Mouse (Mus musculus): Measurements from ENCODE around the gene Kif6.

Gene Kif6

GRCm38 (mm10) chr17:49855785-49856184, 240.8 kb downstream of the Kif6 start:
- Histone ChIP-seq H3K9me3 (ENCODE audit: low read length) (no peaks in the 10 kb centered on the region), H3K4me1 (replicated peaks; ENCODE audit: low read depth, low read length) (peaks cover 5% of the 10 kb centered on the region; the same call in 1 of the 2 replicates), H3K27me3 (ENCODE audit: insufficient read depth, low read length) (no peaks in the 10 kb centered on the region; the same call in 1 of the 2 replicates), H3K36me3 (ENCODE audit: insufficient read depth, low read length) (no peaks in the 10 kb centered on the region), H3K4me3 (replicated peaks; ENCODE audit: low read length) (no peak overlapping the region)
- TF ChIP-seq CTCF (conservative IDR thresholded peaks at IDR 0.05; ENCODE audit: low read length): no peak
- no peak for TF ChIP-seq NANOG (IDR thresholded peaks at IDR 0.05; ENCODE audit: borderline replicate concordance, low read length)

GRCm38 (mm10) chr17:49860057-49860816, 245.3 kb downstream of the Kif6 start:
- no peaks in the 10 kb centered on the region for H3K27me3 ChIP-seq (ENCODE audit: insufficient read depth, low read length)
- H3K9me3 ChIP-seq (ENCODE audit: low read length): no peaks in the 10 kb centered on the region
- H3K36me3 ChIP-seq (ENCODE audit: insufficient read depth, low read length): no peaks in the 10 kb centered on the region
- peaks cover 5% of the 10 kb centered on the region; the same call in 1 of the 2 replicates for H3K4me1 ChIP-seq (replicated peaks; ENCODE audit: low read depth, low read length)
- TF ChIP-seq NANOG (IDR thresholded peaks at IDR 0.05; ENCODE audit: borderline replicate concordance, low read length) (no peak), CTCF (conservative IDR thresholded peaks at IDR 0.05; ENCODE audit: low read length) (no peak), POU5F1 (IDR thresholded peaks at IDR 0.05; ENCODE audit: borderline replicate concordance, low read length) (no peak)
- H3K4me3 ChIP-seq (replicated peaks; ENCODE audit: low read length): no peak overlapping the region

GRCm38 (mm10) chr17:49863597-49863996, 248.7 kb downstream of the Kif6 start:
- TF ChIP-seq NANOG (IDR thresholded peaks at IDR 0.05; ENCODE audit: borderline replicate concordance, low read length): no peak
- no peak for TF ChIP-seq POU5F1 (IDR thresholded peaks at IDR 0.05; ENCODE audit: borderline replicate concordance, low read length)
- no peak for TF ChIP-seq CTCF (conservative IDR thresholded peaks at IDR 0.05; ENCODE audit: low read length)
- no peaks in the 10 kb centered on the region for H3K4me1 ChIP-seq (replicated peaks; ENCODE audit: low read depth, low read length)
- H3K9me3 ChIP-seq (ENCODE audit: low read length): no peaks in the 10 kb centered on the region
- H3K36me3 ChIP-seq (ENCODE audit: insufficient read depth, low read length): no peaks in the 10 kb centered on the region
- H3K4me3 ChIP-seq (replicated peaks; ENCODE audit: low read length): no peak overlapping the region
- H3K27me3 ChIP-seq (ENCODE audit: insufficient read depth, low read length): no peaks in the 10 kb centered on the region

- no peaks in the 10 kb centered on the region for H3K36me3 ChIP-seq (ENCODE audit: insufficient read depth, low read length)
- no peak overlapping the region for H3K4me3 ChIP-seq (replicated peaks; ENCODE audit: low read length)
- H3K27me3 ChIP-seq (ENCODE audit: insufficient read depth, low read length): peaks cover under 1% of the 10 kb centered on the region; the same call in 1 of the 2 replicates
- H3K9me3 ChIP-seq (ENCODE audit: low read length): no peaks in the 10 kb centered on the region
- no peaks in the 10 kb centered on the region for H3K4me1 ChIP-seq (replicated peaks; ENCODE audit: low read depth, low read length)
- TF ChIP-seq NANOG (IDR thresholded peaks at IDR 0.05; ENCODE audit: borderline replicate concordance, low read length): no peak
- no peak for TF ChIP-seq POU5F1 (IDR thresholded peaks at IDR 0.05; ENCODE audit: borderline replicate concordance, low read length)
- TF ChIP-seq CTCF (conservative IDR thresholded peaks at IDR 0.05; ENCODE audit: low read length): no peak
These were observed 250.7 kb downstream of the Kif6 start for GRCm38 (mm10) chr17:49865604-49866003.

GRCm38 (mm10) chr17:49866653-49867215, 251.8 kb downstream of the Kif6 start:
- TF ChIP-seq CTCF (conservative IDR thresholded peaks at IDR 0.05; ENCODE audit: low read length) (no peak), NANOG (IDR thresholded peaks at IDR 0.05; ENCODE audit: borderline replicate concordance, low read length) (no peak), POU5F1 (IDR thresholded peaks at IDR 0.05; ENCODE audit: borderline replicate concordance, low read length) (no peak)
- Histone ChIP-seq H3K27me3 (ENCODE audit: insufficient read depth, low read length) (peaks cover 3% of the 10 kb centered on the region; the same call in 1 of the 2 replicates), H3K36me3 (ENCODE audit: insufficient read depth, low read length) (no peaks in the 10 kb centered on the region), H3K4me1 (replicated peaks; ENCODE audit: low read depth, low read length) (no peaks in the 10 kb centered on the region), H3K4me3 (replicated peaks; ENCODE audit: low read length) (no peak overlapping the region), H3K9me3 (ENCODE audit: low read length) (no peaks in the 10 kb centered on the region)

GRCm38 (mm10) chr17:49867321-49868137, 252.6 kb downstream of the Kif6 start:
- no peak for TF ChIP-seq NANOG (IDR thresholded peaks at IDR 0.05; ENCODE audit: borderline replicate concordance, low read length)
- TF ChIP-seq POU5F1 (IDR thresholded peaks at IDR 0.05; ENCODE audit: borderline replicate concordance, low read length): no peak
- no peak for TF ChIP-seq CTCF (conservative IDR thresholded peaks at IDR 0.05; ENCODE audit: low read length)
- H3K9me3 ChIP-seq (ENCODE audit: low read length): no peaks in the 10 kb centered on the region
- H3K36me3 ChIP-seq (ENCODE audit: insufficient read depth, low read length): no peaks in the 10 kb centered on the region
- peaks cover 3% of the 10 kb centered on the region; the same call in 1 of the 2 replicates for H3K27me3 ChIP-seq (ENCODE audit: insufficient read depth, low read length)
- H3K4me3 ChIP-seq (replicated peaks; ENCODE audit: low read length): no peak overlapping the region
- no peaks in the 10 kb centered on the region for H3K4me1 ChIP-seq (replicated peaks; ENCODE audit: low read depth, low read length)

- Histone ChIP-seq H3K9me3 (ENCODE audit: low read length) (no peaks in the 10 kb centered on the region), H3K4me1 (replicated peaks; ENCODE audit: low read depth, low read length) (no peaks in the 10 kb centered on the region), H3K4me3 (replicated peaks; ENCODE audit: low read length) (no peak overlapping the region), H3K27me3 (ENCODE audit: insufficient read depth, low read length) (peaks cover 3% of the 10 kb centered on the region; the same call in 1 of the 2 replicates), H3K36me3 (ENCODE audit: insufficient read depth, low read length) (no peaks in the 10 kb centered on the region)
- no peak for TF ChIP-seq NANOG (IDR thresholded peaks at IDR 0.05; ENCODE audit: borderline replicate concordance, low read length)
- no peak for TF ChIP-seq POU5F1 (IDR thresholded peaks at IDR 0.05; ENCODE audit: borderline replicate concordance, low read length)
- no peak for TF ChIP-seq CTCF (conservative IDR thresholded peaks at IDR 0.05; ENCODE audit: low read length)
These were observed 254.3 kb downstream of the Kif6 start for GRCm38 (mm10) chr17:49869246-49869645.

GRCm38 (mm10) chr17:49872305-49872704, 257.4 kb downstream of the Kif6 start:
- Histone ChIP-seq H3K9me3 (ENCODE audit: low read length) (no peaks in the 10 kb centered on the region), H3K27me3 (ENCODE audit: insufficient read depth, low read length) (peaks cover 3% of the 10 kb centered on the region; the same call in 1 of the 2 replicates), H3K4me1 (replicated peaks; ENCODE audit: low read depth, low read length) (peaks cover 22% of the 10 kb centered on the region), H3K4me3 (replicated peaks; ENCODE audit: low read length) (no peak overlapping the region), H3K36me3 (ENCODE audit: insufficient read depth, low read length) (no peaks in the 10 kb centered on the region)
- no peak for TF ChIP-seq CTCF (conservative IDR thresholded peaks at IDR 0.05; ENCODE audit: low read length)

Data from E14TG2a.4 (cell line).